Mouse (Mus musculus): ENCODE measurements around the gene Dll3.

Gene Dll3

DNA sequence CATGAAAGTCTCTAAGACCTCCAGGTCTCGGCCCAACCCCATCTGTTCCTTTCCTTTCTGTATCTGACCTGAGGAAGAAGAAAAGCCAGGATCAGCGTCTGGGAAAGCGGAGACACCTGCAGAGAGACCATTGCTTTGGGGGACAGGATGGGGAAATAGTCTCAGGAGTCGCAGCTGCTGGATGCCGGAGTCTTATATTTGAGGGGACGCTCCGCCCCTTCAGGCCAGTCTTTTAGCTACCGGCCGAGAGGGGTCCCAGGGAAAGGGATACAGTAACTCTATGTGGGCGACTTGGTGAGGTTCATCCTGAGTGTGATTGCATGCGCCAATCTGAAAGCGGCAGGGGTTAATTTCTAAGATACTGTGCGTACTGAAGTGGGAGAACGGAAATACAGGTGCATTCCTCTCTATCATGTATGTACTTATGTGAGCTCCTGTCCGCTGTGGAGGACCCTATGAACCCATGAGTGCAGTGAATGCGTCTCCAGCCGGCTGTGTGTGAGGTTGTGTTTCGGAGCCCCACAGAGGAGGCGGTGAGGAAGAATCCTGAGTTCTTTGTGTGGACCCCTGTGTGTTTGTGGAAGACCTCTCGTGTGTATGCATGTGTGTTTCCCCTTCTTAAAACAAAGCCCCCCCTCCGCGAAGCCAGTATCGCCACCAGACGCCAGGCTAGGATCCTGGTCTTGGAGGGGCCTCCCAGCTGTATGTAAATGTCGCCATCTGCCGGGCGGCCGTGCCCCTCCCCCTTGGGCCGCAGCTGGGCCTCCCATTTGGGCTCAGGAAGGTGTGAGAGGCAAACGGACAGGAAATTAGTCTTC, at the start of gene Dll3:
Gene Dll3 (minus strand): TSS at position 623 of the 818 bp plus-strand sequence.
- peak; percentile 42 for DNase-seq (ENCODE audit: low read depth)

- no peak for DNase-seq (ENCODE audit: low read depth)
Measured at GRCm38 (mm10) chr7:28351676-28352191, 49.7 kb upstream of the Dll3 start.

GRCm38 (mm10) chr7:28350155-28350883, 48.3 kb upstream of the Dll3 start, which contains the start of gene Rps16:
Gene Rps16, plus strand, starts transcription at chr7:28350652.
- peak; percentile 97 for DNase-seq (ENCODE audit: low read depth)

GRCm38 (mm10) chr7:28348601-28349000, 46.6 kb upstream of the Dll3 start:
- no peak for DNase-seq (ENCODE audit: low read depth)

DNA sequence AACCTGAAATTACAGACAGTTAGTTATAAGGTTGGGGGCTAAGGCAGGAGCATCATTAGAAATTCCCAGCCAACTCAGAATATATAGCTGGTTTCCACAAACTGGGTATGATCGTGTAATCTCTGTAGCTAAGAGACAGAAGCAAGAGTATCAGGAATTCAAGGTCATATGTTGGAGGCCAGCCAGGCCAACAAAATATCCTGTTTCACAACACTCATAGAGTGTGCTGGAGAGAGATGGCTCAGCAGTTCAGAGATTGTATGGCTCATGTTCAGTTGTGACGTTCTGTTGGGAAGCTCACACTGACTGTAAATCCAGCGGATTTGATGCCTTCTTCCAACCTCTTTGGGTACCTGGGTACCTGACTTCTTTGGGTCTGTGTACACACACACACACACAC, 45.7 kb upstream of the Dll3 start:
- no peak for DNase-seq (ENCODE audit: low read depth)

- DNase-seq (ENCODE audit: low read depth): peak; percentile 65
Measured at GRCm38 (mm10) chr7:28344637-28345036, 42.6 kb upstream of the Dll3 start.

- no peak for DNase-seq (ENCODE audit: low read depth)
Measured at GRCm38 (mm10) chr7:28341381-28341780, 39.3 kb upstream of the Dll3 start.

GRCm38 (mm10) chr7:28339213-28339917, 37.3 kb upstream of the Dll3 start:
- DNase-seq (ENCODE audit: low read depth): peak; percentile 65

DNA sequence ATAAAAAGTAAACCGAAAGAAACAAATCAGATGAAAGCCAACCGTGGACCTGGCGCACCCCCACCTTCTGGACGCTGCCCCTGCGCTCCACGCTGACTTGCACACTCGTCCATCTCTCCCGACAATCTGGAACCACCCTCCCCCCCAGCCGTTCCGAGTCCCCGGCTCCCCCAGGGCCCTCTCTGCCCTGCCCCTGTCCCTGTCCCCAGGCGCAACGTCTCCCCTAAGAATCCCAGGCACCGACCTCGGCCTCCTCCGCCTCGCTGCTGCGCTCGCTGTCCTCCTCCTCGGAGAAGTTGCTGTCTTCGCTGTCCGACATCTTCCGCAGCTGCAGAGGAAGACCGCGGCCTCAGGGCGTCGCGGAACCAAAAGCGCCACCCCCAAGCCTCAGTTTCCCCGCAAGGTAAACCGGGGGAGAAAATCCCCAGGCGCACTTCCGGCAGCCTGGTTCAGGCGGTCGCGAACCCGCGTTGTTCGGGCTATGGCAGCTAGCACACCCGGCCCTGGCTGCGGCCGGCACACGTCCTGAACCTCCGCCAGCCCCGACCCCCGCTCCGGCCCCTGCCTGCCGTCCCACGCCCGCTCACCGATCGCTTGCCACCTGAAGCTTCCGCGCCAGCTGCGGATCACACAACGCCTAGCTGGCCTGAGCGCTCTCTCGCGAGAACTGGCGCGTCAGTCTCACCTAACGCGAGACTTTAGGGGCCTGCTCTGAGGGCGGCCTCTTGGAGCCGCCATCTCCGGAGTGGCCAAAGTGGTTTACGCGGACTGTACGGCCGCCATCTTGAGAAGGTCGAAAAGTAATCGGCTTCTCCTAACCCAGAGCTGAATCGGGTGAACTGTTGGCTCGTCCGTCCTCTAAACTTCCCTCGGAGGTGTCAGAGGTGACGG, 36.3 kb upstream of the Dll3 start, which contains the start of gene Supt5:
Gene Supt5 (minus strand): TSS at position 639 of the 891 bp plus-strand sequence.
- DNase-seq (ENCODE audit: low read depth): peak; percentile 100

GRCm38 (mm10) chr7:28335471-28335870, 33.4 kb upstream of the Dll3 start:
- no peak for DNase-seq (ENCODE audit: low read depth)

GRCm38 (mm10) chr7:28334534-28334933, 32.5 kb upstream of the Dll3 start:
- no peak for DNase-seq (ENCODE audit: low read depth)

- DNase-seq (ENCODE audit: low read depth): no peak
Measured at GRCm38 (mm10) chr7:28328260-28328659, 26.2 kb upstream of the Dll3 start.

GRCm38 (mm10) chr7:28326457-28326856, 24.4 kb upstream of the Dll3 start:
- no peak for DNase-seq (ENCODE audit: low read depth)

DNA sequence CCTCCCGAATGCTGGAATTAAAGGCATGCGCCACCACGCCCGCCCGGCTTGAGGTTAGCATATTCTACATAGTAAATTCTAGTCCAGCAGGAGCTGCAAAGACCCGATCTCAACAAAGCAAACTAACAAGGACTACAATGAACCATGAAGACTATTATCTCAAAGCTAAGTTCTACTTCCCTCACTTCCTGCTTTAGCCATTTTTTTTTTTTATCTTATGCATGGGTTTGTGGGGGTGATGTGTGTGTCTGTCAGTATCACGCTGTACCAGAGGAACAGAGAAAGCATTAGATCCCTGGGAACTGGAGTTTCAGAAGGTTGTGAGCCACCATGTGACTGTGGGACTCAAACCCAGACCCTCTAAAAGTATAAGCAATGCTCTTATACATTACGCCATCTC, 23.3 kb upstream of the Dll3 start:
- no peak for DNase-seq (ENCODE audit: low read depth)

DNA sequence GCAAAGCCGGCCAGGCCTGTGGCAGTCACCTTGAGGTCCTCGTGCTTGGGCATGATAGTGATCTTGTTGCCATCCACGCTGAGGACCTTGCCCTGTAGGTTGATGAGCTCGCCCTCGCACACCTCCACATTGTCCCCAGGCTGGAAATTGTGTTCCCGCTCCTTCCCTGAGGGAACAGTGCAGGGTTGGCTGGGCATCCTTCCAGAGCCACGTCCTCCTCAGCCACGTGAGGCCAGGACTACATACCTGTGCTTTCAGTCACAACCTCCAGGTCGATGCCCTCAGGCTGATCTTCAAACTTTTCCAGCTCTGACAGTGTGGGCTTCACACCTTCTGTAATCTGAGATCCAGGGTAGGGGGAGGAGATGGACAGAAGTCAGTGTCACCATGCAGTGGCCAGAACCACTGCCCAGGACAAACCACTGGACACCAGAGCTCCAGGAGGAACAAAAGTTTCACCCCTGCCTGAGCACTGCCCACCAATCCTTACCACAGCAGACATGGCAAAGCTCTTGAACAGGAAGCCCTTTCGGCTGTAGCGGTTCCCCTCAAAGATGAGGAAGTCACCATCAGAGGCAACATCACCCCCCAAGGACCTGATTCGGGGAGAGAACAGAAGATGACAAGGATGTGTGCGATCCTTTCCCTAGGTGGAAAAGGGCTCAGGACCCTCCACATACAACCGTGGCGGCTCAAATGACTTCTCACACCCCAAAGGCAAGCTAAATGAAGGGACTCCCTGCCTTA, 20.1 kb upstream of the Dll3 start:
- no peak for DNase-seq (ENCODE audit: low read depth)

GRCm38 (mm10) chr7:28318714-28319113, 16.7 kb upstream of the Dll3 start:
- DNase-seq (ENCODE audit: low read depth): no peak

- DNase-seq (ENCODE audit: low read depth): no peak
Measured at GRCm38 (mm10) chr7:28318036-28318435, 16.0 kb upstream of the Dll3 start.

GRCm38 (mm10) chr7:28311926-28312543, 10.0 kb upstream of the Dll3 start, which contains the start of gene Timm50:
Gene Timm50, minus strand, starts transcription at chr7:28312072.
- DNase-seq (ENCODE audit: low read depth): peak; percentile 96

DNA sequence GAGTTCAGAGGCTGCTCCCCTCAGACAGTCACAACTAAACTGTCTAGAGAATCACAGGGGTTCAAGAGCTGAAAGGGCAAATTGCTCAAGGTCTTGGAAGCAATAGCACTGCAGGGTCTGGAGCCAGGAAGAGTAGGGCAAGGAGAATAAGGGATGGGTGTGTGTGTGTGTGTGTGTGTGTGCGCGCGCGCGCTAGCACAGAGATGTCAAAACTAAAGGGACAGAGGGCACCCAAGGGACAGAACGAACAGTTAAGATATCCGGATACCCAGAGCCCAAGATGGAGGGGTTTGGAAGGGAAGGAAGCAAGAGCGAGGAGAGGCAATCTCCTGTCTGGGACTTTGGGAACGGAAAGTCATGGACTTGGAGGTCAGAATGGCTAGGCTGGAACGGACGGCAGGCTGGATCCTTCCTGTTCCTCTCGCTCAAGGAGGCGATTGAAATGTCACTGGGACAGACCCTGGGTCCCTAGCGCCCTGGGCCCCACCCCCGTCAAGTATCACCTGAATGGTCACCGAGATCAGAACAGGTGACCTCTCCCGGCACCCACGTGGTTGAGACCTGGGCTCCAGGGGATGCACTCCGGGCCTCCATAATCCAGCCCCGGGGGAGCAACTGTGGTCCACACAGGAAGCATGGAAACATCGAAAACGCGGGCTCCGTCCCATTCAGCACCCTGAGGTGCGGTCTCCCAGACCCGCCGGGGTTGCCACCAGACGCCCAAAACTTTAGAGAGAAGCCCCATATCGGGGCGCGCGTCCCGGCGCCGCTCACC, 9.3 kb upstream of the Dll3 start:
- no peak for DNase-seq (ENCODE audit: low read depth)

Measured in c-Kit-positive CD71-negative TER-119-negative erythroid progenitor cells, embryonic 14.5 days (primary cell).